Mouse (Mus musculus) neural tube, embryonic 11.5 days (tissue): ENCODE measurements around the gene Smoc1. TPM values are rescaled to one million over a fixed set of nuclear protein-coding genes. Genes with fewer than 3 reads are reported as not detected.

Experiments used
- ATAC-seq: fragments of 200-750 bp; cut with Nextera tagmentation; 2 replicates; pipeline ENCODE4 v1.8.0; 2017; ENCODE audit warnings: moderate number of reproducible peaks, mild to moderate bottlenecking, moderate TSS enrichment, moderate library complexity; ENCODE audit not compliant: insufficient read depth, low FRiP score, low TSS enrichment
- DNase-seq: peaks from one replicate; pipeline ENCODE4 v3.0.0-alpha.2; 2015; ENCODE audit warnings: low spot score
- H3K27ac ChIP-seq: fragments of 300-500 bp; sonication (generic); 2 replicates; pipeline ENCODE4 v1.5.1; 2014; ENCODE audit warnings: low read depth, mild to moderate bottlenecking, low read length
- H3K27me3 ChIP-seq: fragments of 300-500 bp; sonication (generic); 2 replicates; pipeline ENCODE4 v1.6.1; 2014; ENCODE audit warnings: mild to moderate bottlenecking, low read length, mixed read lengths; ENCODE audit not compliant: control insufficient read depth, insufficient read depth
- H3K36me3 ChIP-seq: fragments of 300-500 bp; sonication (generic); 2 replicates; pipeline ENCODE4 v1.6.1; 2014; ENCODE audit warnings: mild to moderate bottlenecking, low read length, moderate library complexity, mixed read lengths; ENCODE audit not compliant: control insufficient read depth, insufficient read depth
- H3K4me1 ChIP-seq: fragments of 300-500 bp; sonication (generic); 2 replicates; pipeline ENCODE4 v1.6.1; 2014; ENCODE audit warnings: low read length, mixed read lengths; ENCODE audit not compliant: control insufficient read depth, insufficient read depth
- H3K4me2 ChIP-seq: fragments of 300-500 bp; sonication (generic); 2 replicates; pipeline ENCODE4 v1.6.1; 2014; ENCODE audit warnings: low read depth, mild to moderate bottlenecking, moderate library complexity
- H3K4me3 ChIP-seq: fragments of 300-500 bp; sonication (generic); 2 replicates; pipeline ENCODE4 v1.5.1; 2014; ENCODE audit warnings: low read depth, low read length
- H3K9ac ChIP-seq: fragments of 300-500 bp; sonication (generic); 2 replicates; pipeline ENCODE4 v1.6.1; 2014; ENCODE audit warnings: mild to moderate bottlenecking, low read length
- H3K9me3 ChIP-seq: fragments of 300-500 bp; sonication (generic); 2 replicates; pipeline ENCODE4 v1.6.1; 2016; ENCODE audit warnings: low read length; ENCODE audit not compliant: control insufficient read depth
- WGBS: fragments of 180-500 bp; shearing (Covaris S2); extraction: QIAGEN DNeasy Blood & Tissue Kit; methylation state at CpG from one replicate; pipeline ENCODE4 v1.1.7; 2014; 5-methylcytosine and 5-hydroxymethylcytosine counted together
- polyA plus RNA-seq: library from polyadenylated mRNA; unstranded; fragments of >200 nt; fragmentation: Nextera tagmentation; extraction: Ambion mirVana; gene quantifications from 2 replicates; pipeline ENCODE4 v1.2.1, GENCODE M21; 2014

The Smoc1 gene
- polyA plus RNA-seq, 1 experiment from 2014 or later, result 13.1 TPM

- ATAC-seq (no peak), DNase-seq (no peak)
- H3K4me2 ChIP-seq, result no peak overlapping the region
- no peak overlapping the region for H3K9ac ChIP-seq
- peaks cover 4% of the 10 kb centered on the region for H3K4me1 ChIP-seq
- 82% methylated on average over 11 of the region's 11 CpGs for WGBS
- H3K27me3 ChIP-seq, result no peaks in the 10 kb centered on the region
- no peaks in the 10 kb centered on the region for H3K36me3 ChIP-seq
- H3K9me3 ChIP-seq, result no peaks in the 10 kb centered on the region
- H3K4me3 ChIP-seq, result no peak overlapping the region
- no peak overlapping the region for H3K27ac ChIP-seq
Measured at GRCm38 (mm10) chr12:81013496-81013895, 13.1 kb upstream of the Smoc1 start.

- H3K9ac ChIP-seq, result no peak overlapping the region
- no peaks in the 10 kb centered on the region for H3K4me1 ChIP-seq
- no peak overlapping the region for H3K4me3 ChIP-seq
- no peaks in the 10 kb centered on the region for H3K36me3 ChIP-seq
- H3K27me3 ChIP-seq, result no peaks in the 10 kb centered on the region
- H3K9me3 ChIP-seq, result no peaks in the 10 kb centered on the region
- no peak overlapping the region for H3K4me2 ChIP-seq
- H3K27ac ChIP-seq, result no peak overlapping the region
- ATAC-seq (no peak), DNase-seq (no peak)
- 91% methylated on average over 12 of the region's 12 CpGs for WGBS
Measured at GRCm38 (mm10) chr12:81017624-81018023, 9.0 kb upstream of the Smoc1 start.

- H3K27me3 ChIP-seq, result no peaks in the 10 kb centered on the region
- ATAC-seq (no peak), DNase-seq (no peak)
- no peak overlapping the region for H3K9ac ChIP-seq
- H3K4me2 ChIP-seq, result no peak overlapping the region
- WGBS, result 80% methylated on average over 20 of the region's 20 CpGs
- H3K9me3 ChIP-seq, result no peaks in the 10 kb centered on the region
- no peaks in the 10 kb centered on the region for H3K36me3 ChIP-seq
- no peak overlapping the region for H3K4me3 ChIP-seq
- no peak overlapping the region for H3K27ac ChIP-seq
- no peaks in the 10 kb centered on the region for H3K4me1 ChIP-seq
Measured at GRCm38 (mm10) chr12:81018516-81019279, 7.9 kb upstream of the Smoc1 start.

GRCm38 (mm10) chr12:81019280-81019935 is 7.2 kb upstream of the Smoc1 start:
- Histone ChIP-seq H3K27me3 (no peaks in the 10 kb centered on the region), H3K4me1 (no peaks in the 10 kb centered on the region), H3K4me2 (no peak overlapping the region), H3K36me3 (no peaks in the 10 kb centered on the region), H3K9me3 (no peaks in the 10 kb centered on the region), H3K4me3 (no peak overlapping the region), H3K27ac (no peak overlapping the region), H3K9ac (no peak overlapping the region)
- no peak for ATAC-seq
- WGBS, result 82% methylated on average over 7 of the region's 7 CpGs
- DNase-seq, result no peak

- no peak overlapping the region for H3K27ac ChIP-seq
- WGBS, result 88% methylated on average over 7 of the region's 7 CpGs
- no peak overlapping the region for H3K9ac ChIP-seq
- H3K36me3 ChIP-seq, result no peaks in the 10 kb centered on the region
- no peak for ATAC-seq
- no peak for DNase-seq
- H3K4me1 ChIP-seq, result peaks cover 6% of the 10 kb centered on the region
- H3K27me3 ChIP-seq, result peaks cover 11% of the 10 kb centered on the region
- no peak overlapping the region for H3K4me3 ChIP-seq
- H3K9me3 ChIP-seq, result no peaks in the 10 kb centered on the region
- no peak overlapping the region for H3K4me2 ChIP-seq
Measured at GRCm38 (mm10) chr12:81024407-81024806, 2.2 kb upstream of the Smoc1 start.

GRCm38 (mm10) chr12:81024993-81025392 is 1.6 kb upstream of the Smoc1 start:
- Histone ChIP-seq H3K4me3 (no peak overlapping the region), H3K9ac (no peak overlapping the region), H3K4me1 (peaks cover 8% of the 10 kb centered on the region), H3K27ac (no peak overlapping the region), H3K4me2 (no peak overlapping the region), H3K36me3 (no peaks in the 10 kb centered on the region), H3K9me3 (no peaks in the 10 kb centered on the region), H3K27me3 (peaks cover 11% of the 10 kb centered on the region)
- WGBS, result 69% methylated on average over 2 of the region's 2 CpGs
- no peak for DNase-seq
- ATAC-seq, result no peak

- H3K4me1 ChIP-seq, result peaks cover 8% of the 10 kb centered on the region
- no peaks in the 10 kb centered on the region for H3K36me3 ChIP-seq
- DNase-seq, result no peak
- H3K4me3 ChIP-seq, result peak overlapping the region; percentile 55
- H3K27me3 ChIP-seq, result peaks cover 11% of the 10 kb centered on the region
- peak overlapping the region; percentile 75 for H3K4me2 ChIP-seq
- WGBS, result 2% methylated on average over 43 of the region's 45 CpGs
- peak overlapping the region; percentile 46 for H3K9ac ChIP-seq
- ATAC-seq, result peak; percentile 67
- no peaks in the 10 kb centered on the region for H3K9me3 ChIP-seq
- no peak overlapping the region for H3K27ac ChIP-seq
Measured at GRCm38 (mm10) chr12:81026995-81027942, 661 bp downstream of the Smoc1 start.

GRCm38 (mm10) chr12:81028291-81028920 is 1.8 kb downstream of the Smoc1 start:
- ATAC-seq (no peak), DNase-seq (no peak)
- Histone ChIP-seq H3K36me3 (no peaks in the 10 kb centered on the region), H3K4me3 (peak overlapping the region; percentile 55), H3K9me3 (no peaks in the 10 kb centered on the region), H3K9ac (no peak overlapping the region), H3K4me1 (peaks cover 8% of the 10 kb centered on the region), H3K27ac (no peak overlapping the region), H3K27me3 (peaks cover 11% of the 10 kb centered on the region), H3K4me2 (peak overlapping the region; percentile 75)
- 10% methylated on average over 16 of the region's 16 CpGs for WGBS
